Mouse (Mus musculus): ENCODE results near the gene Cltb. TPM values are rescaled to one million over a fixed set of nuclear protein-coding genes. Genes with fewer than 3 reads are reported as not detected.
A peak's percentile ranks its signal among the peaks of the same experiment; 100 is the strongest.

The Cltb gene
- total RNA-seq, 4 experiments from 2014 or later: 271 to 315 (median 292) TPM

DNA sequence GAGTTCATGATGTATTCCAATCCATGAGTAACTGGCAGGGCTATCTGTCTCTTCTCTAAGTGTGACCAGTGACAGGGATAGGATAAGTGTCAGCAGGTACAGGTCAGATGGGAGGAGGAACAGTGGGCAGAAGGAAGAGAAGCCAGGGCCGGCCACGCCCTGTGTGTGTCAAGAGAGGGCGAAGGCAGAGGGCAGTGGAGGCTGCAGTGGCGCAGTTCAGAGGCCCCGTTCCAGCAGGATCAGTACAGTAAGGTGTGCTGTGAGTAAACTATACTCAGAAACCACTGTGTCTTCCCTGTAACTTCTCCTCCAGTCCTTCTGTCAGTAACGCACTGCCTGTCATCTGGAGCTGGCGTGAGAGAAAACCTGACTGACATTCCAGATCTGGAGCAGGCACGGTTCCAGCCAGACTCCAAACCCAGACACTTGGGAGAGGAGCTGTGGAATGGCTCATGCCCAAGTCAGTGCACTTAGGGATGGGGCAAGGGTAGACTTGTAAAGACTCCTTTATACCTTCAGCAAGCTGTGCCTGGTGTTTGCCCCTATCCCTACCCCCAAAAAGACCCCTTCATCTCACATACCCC lies 14.9 kb downstream of the Cltb start:
- no peak for DNase-seq (ENCODE audit: low spot score in 2 of 2)

DNA sequence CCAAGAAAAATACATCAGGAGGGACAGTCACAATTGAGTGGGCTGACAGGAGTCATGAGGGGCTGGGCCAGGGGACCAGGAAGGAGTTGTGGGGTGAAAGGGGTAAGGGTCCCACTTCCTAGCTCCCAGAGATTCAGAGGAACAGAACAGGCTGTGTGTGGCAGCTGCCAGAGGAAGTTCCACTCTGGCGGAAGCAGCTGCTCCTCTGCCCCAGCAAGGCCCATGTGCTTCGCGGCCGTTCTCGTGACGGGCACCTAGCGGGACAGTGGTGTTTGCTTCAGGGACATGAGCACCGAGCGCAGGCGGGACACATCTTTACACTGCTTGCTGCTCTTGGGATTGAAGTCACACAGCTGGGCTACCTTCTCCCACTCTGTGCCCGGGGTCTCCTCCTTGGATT lies 17.5 kb downstream of the Cltb start:
- no peak for DNase-seq (ENCODE audit: low spot score in 2 of 2)

DNA sequence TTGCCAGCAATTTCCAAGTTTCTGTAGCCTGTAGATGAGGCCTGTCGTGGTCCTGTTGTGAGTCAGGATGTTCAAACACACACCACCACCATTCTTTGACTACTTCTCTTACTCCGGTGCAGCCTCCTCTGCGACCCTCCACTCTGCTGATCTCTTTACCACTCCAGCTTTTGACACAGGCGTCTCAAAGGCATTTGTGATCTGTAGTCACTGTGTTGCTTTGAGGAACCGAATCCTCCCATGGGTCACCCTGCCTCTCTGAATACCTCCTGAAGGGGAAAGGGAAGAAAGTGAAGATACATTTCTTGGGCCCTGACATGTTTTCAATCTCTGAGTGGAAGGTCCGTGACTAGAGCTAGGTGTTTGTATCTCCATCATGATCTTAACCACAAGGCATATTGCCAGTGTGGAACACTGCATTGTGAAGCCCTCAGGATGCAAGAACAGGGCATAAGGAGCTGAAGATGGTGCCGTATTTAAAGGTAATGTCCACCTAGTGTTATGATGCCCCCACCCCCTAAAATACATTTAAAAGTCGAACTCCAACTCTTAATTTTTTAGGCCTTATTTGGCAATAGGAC lies 19.3 kb downstream of the Cltb start:
- DNase-seq (ENCODE audit: low spot score in 2 of 2): no peak

DNA sequence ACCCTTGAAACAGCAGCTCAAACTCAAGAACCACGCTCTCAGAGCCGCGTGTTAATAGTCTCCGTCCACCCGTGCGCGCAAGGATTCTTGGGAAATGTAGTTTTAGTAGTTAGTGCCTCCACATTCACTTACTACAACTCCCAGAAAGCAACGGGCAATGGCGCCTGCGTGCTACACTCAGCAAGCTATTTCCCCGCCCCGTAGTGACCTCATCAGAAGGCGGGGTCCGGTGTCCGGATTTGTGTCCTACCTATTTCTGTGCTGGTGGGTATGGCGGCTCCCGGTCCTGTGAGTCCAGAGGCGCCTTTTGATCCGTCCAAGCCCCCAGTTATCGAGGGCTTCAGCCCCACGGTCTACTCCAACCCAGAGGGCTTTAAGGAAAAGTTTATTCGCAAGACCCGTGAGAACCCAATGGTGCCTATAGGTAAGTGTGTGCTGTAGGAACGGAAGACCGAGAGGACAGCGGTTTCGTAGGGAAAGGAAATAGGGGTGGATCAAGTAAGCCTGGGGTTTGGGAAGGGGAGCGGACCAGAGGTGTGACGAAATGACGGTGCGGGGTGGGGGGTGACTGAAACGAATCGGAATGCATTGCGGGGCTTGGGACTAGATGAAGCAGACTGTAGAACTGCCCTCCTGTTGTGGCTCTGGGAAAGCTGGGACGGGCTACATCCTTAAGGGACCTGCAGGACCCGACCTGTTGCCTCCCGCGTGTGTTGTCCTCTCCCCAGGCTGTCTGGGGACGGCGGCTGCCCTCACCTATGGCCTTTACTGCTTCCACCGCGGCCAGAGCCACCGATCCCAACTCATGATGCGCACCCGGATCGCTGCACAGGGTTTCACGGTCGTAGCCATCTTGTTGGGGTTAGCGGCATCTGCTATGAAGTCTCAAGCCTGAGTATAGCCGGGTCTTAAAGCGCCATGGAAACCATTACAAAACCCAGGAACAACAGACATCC lies 20.9 kb downstream of the Cltb start, which contains the start of the genes Nop16 and Higd2a:
TSS of gene Nop16 (minus strand) at position 95 of the 956 bp plus-strand sequence.
TSS of gene Higd2a (plus strand) at position 212 of the 956 bp plus-strand sequence.
- peak; percentile 90 to 98 for DNase-seq (ENCODE audit: low spot score in 2 of 2)

DNA sequence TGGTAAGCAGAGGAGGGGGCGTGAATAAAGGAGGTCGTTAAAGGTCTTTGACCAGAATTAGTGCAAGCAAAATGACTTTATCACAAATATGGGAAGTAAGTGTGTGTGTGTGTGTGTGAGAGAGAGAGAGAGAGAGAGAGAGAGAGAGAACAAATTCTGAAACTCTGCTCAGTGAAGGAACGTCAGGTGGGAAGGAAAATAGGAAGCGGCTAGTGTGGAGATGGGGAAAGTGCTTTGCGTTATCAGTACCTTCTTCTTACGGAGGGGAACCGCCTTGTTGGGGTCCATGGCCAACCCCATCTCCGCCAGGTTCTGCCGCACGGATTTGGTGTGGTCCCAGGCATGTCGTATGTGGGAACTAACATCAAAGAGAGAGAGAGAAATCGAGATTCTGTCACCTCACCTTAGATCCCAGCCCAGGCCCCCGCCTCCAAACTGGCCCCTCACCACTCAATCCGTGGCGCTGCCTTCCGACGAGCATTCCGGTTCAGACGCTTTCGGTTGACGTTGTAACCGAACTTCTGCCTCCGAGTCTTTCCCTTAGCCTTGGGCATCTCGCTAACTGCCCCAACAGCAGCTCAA lies 21.6 kb downstream of the Cltb start:
- no peak for DNase-seq (ENCODE audit: low spot score in 2 of 2)

DNA sequence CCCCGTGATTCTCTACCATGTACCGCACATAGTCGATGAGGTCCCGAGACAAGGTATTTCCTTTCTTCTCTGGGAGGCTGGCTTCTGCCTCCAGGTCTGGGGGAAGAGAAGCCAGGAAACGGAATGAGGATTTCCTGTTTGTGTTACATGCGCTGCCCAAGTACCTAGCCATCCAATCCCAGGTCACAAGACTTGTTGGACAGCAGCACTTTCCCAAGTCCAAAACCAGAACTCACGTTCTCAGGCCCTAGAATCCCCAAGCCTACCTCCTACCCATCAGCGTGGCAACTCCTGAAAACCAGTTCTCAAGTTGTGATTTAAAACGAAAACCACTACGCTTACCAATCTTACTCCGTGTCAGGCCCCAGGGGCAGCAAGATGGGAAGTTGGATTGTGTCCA lies 25.3 kb downstream of the Cltb start:
- DNase-seq (ENCODE audit: low spot score in 2 of 2): no peak

DNA sequence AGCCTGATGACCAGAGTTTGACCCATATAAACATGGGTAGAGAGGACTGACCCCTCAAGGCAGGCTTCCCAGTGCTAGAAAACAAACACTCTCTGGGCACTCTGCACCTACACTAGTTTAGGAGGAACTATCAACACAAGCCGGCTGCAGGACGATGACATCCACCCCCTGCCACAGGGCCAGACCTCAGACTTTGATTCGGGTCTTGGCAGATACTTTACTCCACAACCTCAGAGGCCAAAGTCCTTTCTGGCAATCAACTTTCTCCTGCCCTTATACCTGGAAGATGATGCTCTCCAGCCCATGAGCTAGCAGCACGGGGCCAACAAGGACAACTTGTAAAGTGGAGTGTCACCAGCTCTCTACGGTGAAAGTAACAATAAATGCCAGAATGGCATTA lies 28.3 kb downstream of the Cltb start:
- DNase-seq (ENCODE audit: low spot score in 2 of 2): no peak

DNA sequence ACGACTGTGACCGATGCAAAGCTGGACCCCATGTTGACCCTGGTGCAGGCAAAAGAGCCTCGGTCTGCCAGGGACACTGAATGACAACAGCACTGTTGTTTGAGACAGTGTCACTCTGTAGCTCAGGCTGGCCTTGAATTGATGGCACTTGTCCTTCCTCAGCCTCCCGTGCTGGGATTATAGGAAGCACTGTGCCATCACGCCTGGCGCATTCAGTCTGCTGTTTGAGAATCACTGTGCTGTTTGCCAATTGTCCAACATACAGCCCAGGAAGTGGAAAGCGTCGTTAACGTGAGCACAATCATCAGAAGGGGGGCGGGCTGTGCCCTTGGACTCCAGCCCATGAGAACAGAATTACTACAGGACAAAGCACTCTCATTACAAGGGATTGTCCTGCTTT lies 29.0 kb downstream of the Cltb start:
- DNase-seq (ENCODE audit: low spot score in 2 of 2): no peak

DNA sequence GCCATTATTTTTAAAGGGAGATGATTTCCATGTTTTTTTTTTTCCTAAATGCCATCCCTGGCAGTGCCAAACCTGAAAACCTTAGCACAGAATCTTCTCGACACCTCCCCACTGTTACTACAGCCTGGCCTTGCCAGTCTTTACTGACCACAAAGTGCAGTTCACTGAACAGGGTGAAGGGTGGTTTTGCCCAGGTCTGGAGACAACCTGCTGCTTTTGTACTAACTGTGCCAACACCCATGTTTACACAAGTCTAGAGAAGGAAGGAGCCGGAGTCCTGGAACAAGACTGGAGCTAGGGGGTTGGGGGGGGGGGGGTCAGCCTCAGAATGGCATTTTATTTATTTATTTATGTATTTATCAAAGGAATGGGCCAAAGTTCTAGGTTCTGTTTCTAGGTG lies 29.8 kb downstream of the Cltb start:
- no peak for DNase-seq (ENCODE audit: low spot score in 2 of 2)

DNA sequence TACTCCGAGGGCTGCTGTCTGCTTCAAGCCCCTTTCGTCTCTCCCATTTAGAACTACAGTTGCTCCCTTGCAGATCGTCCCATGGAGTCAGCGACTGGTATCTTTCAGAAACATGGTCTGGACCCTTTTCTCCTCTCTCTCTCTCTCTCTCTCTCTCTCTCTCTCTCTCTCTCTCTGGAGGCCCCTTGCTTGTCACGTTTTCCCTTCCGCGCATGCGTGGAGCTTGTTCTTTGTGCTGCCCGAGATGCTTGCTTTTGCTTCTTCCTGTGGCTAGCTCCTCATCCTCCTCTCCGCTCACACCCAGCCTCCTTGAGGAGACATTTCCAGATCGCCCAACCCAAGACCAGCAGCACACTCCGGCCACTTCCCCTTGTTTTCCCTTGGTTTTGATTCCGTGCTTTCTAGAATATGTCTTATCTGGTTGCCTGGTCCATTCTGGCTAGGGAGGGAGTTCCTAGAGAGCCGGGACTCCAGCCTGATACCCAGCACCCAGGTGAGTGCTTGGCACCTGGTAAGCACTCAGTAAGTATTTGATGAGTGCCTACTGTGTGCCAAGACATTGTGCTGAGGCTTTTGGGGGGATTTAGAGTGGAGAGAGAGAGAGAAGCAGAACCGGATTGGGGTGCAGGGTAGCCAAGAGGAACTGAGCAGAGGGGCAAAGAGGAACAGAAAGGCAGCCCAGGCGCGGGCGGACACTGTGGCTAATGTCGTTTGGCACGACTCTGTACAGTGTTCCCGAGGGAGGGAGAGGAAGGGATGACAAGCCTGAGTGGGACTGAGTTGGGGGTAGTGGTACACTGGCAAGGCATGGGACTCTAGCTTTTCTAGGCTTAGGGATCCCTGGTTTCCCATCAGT lies 33.3 kb downstream of the Cltb start:
- no peak for DNase-seq (ENCODE audit: low spot score in 2 of 2)

DNA sequence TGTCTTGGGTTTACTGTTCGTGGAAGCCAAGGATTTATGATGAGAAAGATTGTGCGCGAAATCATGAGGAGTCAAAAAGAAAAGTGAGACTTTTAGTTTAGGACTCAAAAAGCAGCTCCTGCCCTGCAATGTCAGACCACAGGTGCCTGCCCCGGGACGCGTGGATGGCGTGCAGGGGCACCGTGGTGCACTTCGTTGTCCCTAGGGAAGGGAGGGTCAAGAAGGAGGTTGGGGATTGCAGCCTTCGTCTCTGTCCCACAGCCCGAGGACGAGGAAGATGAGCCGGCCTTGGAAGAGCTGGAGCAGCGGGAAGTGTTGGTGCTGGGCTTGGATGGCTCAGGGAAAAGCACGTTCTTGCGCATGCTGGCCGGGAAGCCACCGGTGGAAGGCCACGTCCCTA lies 35.7 kb downstream of the Cltb start:
- DNase-seq (ENCODE audit: low spot score in 2 of 2): no peak

DNA sequence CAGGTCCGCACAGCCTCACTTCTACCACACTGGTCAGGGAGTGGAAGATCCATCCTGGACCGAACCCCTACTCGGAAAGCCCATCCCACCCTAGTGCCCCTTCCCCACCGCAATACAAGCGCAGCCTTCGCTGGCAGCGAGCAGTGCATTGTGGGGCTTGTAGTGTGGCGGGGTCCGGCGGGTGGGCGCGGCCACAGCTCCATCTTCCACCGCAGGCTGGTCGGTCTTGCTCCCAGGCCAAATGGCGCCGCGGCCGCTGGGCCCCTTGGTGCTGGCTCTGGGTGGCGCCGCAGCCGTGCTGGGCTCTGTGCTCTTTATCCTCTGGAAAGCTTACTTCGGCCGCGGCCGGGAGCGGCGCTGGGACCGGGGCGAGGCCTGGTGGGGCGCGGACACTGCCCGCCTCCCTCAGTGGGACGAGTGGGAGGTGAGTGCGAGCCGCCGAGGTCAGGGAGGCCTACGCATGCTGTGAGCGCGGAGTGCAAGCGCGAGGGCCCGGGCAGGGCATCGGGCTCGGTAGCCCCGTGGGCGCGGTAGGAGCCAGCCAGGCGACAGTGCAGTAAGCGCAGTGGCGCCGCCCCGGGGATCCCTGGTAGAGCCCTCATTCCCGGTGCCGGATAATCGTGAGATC lies 36.2 kb downstream of the Cltb start, which contains the start of gene Arl10:
TSS of gene Arl10 (plus strand) at position 162 of the 628 bp plus-strand sequence.
- peak; percentile 52 to 65 for DNase-seq (ENCODE audit: low spot score in 2 of 2)

DNA sequence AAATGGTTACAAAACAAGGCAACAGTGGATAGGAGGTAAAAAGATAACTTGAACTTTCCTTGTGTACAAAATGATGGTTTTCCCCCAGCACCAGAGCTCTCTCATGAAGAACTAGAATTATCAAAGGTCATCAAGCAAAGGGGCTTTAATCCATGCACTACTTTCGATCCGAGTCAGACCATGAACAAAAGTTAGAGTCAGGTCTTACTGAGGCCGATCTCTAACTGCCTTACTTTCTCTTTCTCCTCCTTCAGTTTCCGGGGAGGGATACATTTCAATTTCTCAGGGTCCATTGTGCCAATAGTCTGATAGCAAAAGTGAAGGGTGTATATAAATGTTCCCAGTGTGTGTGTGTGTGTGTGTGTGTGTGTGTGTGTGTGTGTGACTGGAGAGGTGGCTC lies 38.5 kb downstream of the Cltb start:
- no peak for DNase-seq (ENCODE audit: low spot score in 2 of 2)

DNA sequence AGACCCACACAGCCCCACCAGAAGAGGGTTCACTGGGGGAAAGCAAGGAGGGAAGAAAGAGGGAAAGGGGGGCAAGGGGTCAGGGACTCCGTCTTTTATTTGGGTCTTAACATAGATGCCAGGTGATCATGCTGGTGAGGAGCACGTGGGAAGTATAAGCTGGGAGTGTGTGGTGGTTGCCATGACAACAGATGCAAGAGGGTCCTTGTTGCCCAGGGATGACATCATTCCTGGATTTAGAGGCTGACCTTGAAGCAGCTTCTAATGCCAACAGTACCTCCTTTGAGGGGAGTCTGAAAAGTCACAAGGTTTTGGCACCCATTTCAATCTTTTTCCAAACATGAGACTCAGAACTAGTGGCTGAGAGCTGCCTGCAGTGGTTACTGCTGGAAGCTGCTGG lies 39.5 kb downstream of the Cltb start:
- no peak for DNase-seq (ENCODE audit: low spot score in 2 of 2)

DNA sequence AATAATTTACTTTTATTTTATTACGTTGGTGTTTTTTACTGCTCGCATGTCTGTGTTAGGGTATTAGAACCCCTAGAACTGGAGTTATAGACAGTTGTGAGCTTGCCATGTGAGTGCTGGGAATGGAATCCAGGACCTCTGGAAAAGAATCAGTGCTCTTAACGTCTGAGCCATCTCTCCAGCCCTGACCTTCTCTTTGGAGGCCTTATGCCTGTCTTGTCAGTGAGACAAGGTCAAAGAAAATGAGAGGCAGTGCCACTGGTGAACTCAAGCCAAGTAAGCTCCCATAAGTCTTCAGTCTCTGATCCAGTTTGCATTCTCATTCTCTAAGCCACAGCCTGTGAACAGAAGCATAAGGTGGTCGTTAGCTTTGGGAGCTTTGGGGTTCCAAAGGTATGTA lies 40.4 kb downstream of the Cltb start:
- no peak for DNase-seq (ENCODE audit: low spot score in 2 of 2)

DNA sequence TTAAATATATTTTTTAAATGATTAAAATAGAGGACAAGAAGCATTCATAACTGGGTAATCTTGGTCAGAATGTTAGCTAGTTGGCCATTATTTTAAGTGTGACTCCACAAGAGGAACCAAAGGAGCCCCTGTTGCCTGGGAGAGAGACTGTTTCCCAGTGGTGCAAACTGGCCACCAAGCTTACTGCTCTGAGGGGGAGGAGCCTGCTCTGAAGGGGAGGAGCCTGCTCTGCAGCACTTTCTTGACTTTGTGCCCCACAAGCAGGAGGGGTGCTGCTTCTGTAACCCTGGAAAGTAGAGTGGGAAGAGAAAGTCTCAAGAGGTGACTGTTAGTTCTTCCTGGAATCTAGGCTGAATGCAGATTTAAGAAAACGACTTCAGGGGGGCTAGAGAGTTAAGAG lies 41.9 kb downstream of the Cltb start:
- DNase-seq (ENCODE audit: low spot score in 2 of 2): no peak

DNA sequence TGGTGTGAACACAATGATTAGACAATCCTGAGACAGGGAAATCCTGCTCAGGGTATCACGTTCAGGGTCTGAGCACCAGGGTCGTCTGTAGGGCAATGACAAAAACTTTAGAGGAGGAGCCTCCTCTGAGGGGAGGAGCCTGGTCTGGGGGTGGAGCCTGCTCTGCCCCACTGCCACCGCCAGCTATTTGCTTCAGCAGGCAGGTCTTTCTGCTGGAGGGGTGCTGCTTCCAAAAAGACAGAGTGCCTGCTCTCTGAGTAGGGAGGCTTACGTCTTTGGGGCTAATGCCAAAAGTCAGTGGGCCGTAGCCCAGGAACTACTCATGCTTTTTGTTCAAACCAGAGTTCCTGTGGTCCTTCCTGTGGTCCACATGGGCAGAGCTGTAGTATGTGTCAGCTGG lies 42.8 kb downstream of the Cltb start:
- no peak for DNase-seq (ENCODE audit: low spot score in 2 of 2)

DNA sequence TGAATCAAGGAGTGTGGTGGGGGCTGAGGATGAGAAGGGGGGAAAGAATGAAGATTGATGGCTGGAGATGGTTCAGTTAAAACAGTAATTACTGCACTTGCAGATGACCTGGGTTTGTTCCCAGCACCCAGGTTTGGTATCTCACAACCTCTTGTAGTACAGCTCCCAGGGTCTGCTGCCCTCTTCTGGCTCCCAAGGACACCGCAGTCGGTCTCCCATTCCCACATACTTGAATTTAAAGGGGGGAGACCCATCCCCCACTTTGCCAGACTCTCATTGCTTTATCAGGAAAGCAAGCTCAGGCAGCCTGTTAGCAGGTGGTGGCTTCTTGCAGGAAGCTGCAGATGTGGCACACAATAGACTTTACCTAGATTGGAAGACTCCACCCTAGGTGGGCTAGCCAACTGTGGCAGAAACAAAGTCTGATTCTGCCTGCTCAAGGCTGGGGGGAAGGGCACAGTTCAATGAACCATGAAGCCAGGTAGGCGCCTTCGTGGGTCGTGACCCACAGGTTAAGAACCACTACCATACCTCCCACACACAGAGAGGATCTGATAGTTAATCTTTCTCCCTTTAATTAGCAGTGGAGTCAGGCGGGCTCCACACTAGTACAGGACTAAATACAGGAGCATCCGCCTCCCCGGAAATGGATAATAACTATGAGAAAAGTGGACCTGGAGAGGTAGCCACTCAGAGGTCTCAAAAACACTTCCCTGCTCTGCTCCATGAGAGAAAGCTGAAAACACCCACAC lies 45.4 kb downstream of the Cltb start:
- DNase-seq (ENCODE audit: low spot score in 2 of 2): peak; percentile 30 to 55

DNA sequence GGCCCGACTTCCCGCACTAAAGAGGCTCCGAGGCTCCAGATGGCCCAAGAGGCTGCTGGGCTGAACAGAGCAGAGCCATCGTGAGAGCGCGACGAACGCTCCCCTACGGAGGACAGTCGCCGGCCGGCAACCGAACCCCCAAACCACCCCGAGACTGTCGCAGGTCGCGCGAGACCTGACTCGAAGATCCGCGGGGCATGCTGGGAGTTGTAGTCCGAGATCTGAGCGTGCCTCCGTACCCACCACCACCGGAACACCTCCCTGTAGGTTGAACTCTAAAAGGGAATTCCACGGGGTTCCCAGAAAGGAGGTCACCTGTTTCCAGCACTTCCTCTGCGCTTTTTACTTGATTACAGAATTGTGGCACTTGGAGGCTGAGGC lies 46.0 kb downstream of the Cltb start, which contains the start of gene 4833439L19Rik:
TSS of gene 4833439L19Rik (minus strand) at position 235 of the 381 bp plus-strand sequence.
- peak; percentile 86 to 89 for DNase-seq (ENCODE audit: low spot score in 2 of 2)

Data from left cerebral cortex, adult 8-10 months (tissue).